Mouse (Mus musculus): ENCODE results near the gene Klhl33. TPM values are rescaled to one million over a fixed set of nuclear protein-coding genes. Genes with fewer than 3 reads are reported as not detected.
"Not testable (repeated sequence)": the region's sequence is repeated elsewhere in the genome, so short reads cannot be mapped to it uniquely, and the experiment has no call there.

Klhl33 gene
- polyA plus RNA-seq, 1 experiment, result not detected

DNA sequence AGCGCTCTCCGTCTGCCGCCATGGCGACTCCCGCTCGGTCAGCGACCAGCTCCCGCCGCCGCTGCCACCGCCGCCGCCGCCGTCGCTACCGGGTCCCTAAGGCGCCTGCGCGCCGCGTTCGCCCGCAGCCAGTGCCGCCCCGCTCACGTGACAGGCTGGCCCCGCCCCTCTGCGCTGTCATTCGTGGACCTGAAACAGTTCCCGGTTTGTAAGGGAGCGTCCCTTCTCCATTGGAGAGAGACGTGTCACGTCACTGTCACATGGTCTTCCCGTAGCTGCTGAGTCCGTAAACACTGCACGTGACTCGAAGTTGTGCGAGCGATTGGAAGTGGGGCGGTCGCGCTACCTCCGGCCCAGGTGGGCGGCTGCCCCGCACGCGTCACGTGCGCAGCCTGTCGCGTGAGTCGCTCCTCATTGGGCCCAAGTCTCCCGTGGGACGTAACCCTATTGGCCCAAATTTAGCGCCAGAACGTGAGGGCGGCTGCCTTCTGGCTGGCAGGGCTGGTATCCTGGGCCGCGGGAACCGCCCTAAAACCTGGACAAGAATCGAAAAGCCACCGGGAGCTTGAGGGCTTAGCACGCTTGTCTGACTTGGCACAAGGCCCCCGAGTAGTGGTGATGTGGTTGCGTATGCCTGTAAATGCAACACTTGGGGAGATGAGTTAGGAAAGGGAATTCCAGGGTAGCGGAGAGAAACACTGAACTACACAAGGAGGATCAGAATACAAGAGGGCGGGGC is 33.6 kb upstream of the Klhl33 start, which contains the start of the genes Pip4p1 and Pnp:
TSS of gene Pip4p1 (minus strand) at position 103 of the 739 bp plus-strand sequence.
TSS of gene Pnp (plus strand) at position 329 of the 739 bp plus-strand sequence.
- Histone ChIP-seq H3K4me3 (ENCODE audit: insufficient read depth, low read depth, low read length) (peak within 1 kb of the TSS; percentile 71), H3K4me1 (ENCODE audit: control insufficient read depth, insufficient read depth, low read length) (peaks cover 2% of the 10 kb centered on the region; the same call in 1 of the 2 replicates), H3K27ac (ENCODE audit: insufficient read depth, low read depth, low read length) (peak within 1 kb of the TSS; percentile 76)
- under 1% methylated on average over 68 of the region's 68 CpGs for WGBS
- TF ChIP-seq CTCF (IDR thresholded peaks at IDR 0.05; ENCODE audit: insufficient read depth, low read depth, low read length), result no peak
- TF ChIP-seq POLR2A (IDR thresholded peaks at IDR 0.05; ENCODE audit: insufficient read depth, low read depth, low read length), result peak; percentile 68

DNA sequence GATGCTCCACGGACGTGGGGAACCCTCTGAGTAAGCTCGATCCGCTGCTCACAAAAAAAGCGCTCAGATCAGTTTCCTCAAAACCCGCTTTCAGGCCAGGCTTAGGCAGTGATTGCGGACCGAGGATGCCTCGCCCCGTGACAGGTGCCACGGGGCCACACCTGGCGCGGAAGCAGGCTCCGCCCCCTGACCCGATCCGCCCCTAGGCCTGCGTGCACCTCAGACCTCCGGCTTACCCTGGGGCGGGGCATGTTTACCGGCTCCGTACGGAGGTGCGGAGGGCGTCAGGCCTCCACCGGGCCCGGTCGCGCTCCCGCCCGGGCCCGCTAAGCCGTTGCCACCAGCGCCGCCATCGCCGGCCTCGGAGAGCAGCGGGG is 33.1 kb upstream of the Klhl33 start:
- WGBS, result under 1% methylated on average over 38 of the region's 38 CpGs
- TF ChIP-seq CTCF (IDR thresholded peaks at IDR 0.05; ENCODE audit: insufficient read depth, low read depth, low read length) (no peak), POLR2A (IDR thresholded peaks at IDR 0.05; ENCODE audit: insufficient read depth, low read depth, low read length) (no peak)
- peak overlapping the region; percentile 71 for H3K4me3 ChIP-seq (ENCODE audit: insufficient read depth, low read depth, low read length)
- peak overlapping the region; percentile 76 for H3K27ac ChIP-seq (ENCODE audit: insufficient read depth, low read depth, low read length)
- H3K4me1 ChIP-seq (ENCODE audit: control insufficient read depth, insufficient read depth, low read length), result peaks cover 2% of the 10 kb centered on the region; the same call in 1 of the 2 replicates

DNA sequence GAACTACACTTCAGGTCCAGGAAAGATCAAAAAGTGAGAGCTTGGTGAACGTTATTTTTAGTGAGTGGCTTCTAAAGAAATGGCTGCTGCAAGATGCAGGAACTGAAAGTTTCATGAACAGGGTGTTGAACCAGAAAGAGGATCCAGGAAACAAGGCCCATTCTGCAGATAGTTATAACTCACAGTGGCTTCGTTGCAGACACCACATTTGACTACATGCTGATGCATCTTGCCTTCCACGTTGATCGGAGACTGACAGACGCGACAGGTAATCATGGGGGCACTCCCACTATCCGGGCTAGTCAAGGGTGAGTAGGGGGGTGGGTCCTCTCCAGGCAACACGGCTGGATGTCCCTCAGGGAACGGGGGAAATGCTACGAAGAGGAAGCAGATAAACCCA is 32.6 kb upstream of the Klhl33 start:
- 9% methylated on average over 10 of the region's 10 CpGs for WGBS
- H3K4me1 ChIP-seq (ENCODE audit: control insufficient read depth, insufficient read depth, low read length), result peaks cover 2% of the 10 kb centered on the region; the same call in 1 of the 2 replicates
- TF ChIP-seq POLR2A (IDR thresholded peaks at IDR 0.05; ENCODE audit: insufficient read depth, low read depth, low read length) (no peak), CTCF (IDR thresholded peaks at IDR 0.05; ENCODE audit: insufficient read depth, low read depth, low read length) (no peak)
- no peak overlapping the region for H3K27ac ChIP-seq (ENCODE audit: insufficient read depth, low read depth, low read length)
- peak overlapping the region; percentile 71 for H3K4me3 ChIP-seq (ENCODE audit: insufficient read depth, low read depth, low read length)

DNA sequence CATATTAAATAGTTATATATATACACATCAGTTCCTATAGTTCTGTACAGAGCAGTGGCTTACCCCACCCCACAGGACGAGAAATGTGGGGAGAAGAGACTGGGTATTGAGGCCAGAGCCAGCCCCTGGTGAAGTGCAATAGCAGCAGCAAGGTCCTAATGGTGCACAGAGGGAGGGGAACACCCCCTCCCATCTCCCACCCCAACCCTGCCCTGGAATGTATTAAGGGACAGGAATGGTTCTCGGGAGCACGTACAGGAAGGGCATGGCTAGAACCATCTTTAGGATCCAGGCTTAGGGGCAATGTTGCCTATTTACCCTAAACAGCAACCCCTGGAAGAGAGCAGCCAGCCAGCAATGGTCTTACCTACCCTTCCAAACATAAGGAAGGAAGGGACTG is 30.1 kb upstream of the Klhl33 start:
- Histone ChIP-seq H3K4me1 (ENCODE audit: control insufficient read depth, insufficient read depth, low read length) (peaks cover 2% of the 10 kb centered on the region; the same call in 1 of the 2 replicates), H3K27ac (ENCODE audit: insufficient read depth, low read depth, low read length) (no peak overlapping the region), H3K4me3 (ENCODE audit: insufficient read depth, low read depth, low read length) (no peak overlapping the region)
- 77% methylated on average over 3 of the region's 3 CpGs for WGBS
- TF ChIP-seq CTCF (IDR thresholded peaks at IDR 0.05; ENCODE audit: insufficient read depth, low read depth, low read length), result no peak
- no peak for TF ChIP-seq POLR2A (IDR thresholded peaks at IDR 0.05; ENCODE audit: insufficient read depth, low read depth, low read length)

DNA sequence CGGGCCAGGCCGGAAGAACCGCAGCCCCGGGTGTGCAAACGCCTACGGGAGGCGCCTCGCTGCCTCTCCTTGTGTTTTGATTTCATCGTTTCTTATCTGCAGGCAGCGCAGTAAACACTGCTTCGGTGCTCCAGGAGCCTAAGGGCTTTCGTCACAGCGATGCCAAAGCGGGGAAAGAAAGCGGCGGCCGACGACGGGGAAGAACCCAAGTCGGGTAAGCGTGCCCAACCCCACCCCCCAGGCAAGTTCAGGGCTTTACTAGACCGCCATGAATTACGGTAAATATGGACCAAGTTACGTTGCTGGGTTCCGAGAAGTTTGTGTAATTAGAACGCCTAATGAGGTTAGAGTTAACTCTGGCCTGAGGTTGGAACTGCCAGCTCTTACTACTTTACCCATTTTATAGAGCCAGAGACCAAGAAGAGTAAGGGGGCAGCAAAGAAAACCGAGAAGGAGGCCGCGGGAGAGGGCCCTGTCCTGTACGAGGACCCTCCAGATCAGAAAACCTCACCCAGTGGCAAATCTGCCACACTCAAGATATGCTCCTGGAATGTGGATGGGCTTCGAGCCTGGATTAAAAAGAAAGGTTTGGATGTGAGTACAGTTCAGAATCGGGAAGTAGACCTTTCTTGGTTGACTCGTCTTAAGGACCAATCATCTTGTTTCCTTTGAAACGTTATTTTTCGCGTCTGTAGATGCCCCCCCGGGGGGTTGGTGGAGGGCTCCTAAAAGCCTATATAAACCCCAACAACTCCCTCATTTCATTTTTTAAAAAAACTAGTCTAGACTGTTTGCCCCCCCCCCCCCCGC is 28.0 kb upstream of the Klhl33 start:
- Histone ChIP-seq H3K4me1 (ENCODE audit: control insufficient read depth, insufficient read depth, low read length) (peaks cover 2% of the 10 kb centered on the region; the same call in 1 of the 2 replicates), H3K27ac (ENCODE audit: insufficient read depth, low read depth, low read length) (peak overlapping the region; percentile 66), H3K4me3 (ENCODE audit: insufficient read depth, low read depth, low read length) (peak overlapping the region; percentile 93)
- 1% methylated on average over 38 of the region's 38 CpGs for WGBS
- TF ChIP-seq POLR2A (IDR thresholded peaks at IDR 0.05; ENCODE audit: insufficient read depth, low read depth, low read length) (no peak), CTCF (IDR thresholded peaks at IDR 0.05; ENCODE audit: insufficient read depth, low read depth, low read length) (no peak)

DNA sequence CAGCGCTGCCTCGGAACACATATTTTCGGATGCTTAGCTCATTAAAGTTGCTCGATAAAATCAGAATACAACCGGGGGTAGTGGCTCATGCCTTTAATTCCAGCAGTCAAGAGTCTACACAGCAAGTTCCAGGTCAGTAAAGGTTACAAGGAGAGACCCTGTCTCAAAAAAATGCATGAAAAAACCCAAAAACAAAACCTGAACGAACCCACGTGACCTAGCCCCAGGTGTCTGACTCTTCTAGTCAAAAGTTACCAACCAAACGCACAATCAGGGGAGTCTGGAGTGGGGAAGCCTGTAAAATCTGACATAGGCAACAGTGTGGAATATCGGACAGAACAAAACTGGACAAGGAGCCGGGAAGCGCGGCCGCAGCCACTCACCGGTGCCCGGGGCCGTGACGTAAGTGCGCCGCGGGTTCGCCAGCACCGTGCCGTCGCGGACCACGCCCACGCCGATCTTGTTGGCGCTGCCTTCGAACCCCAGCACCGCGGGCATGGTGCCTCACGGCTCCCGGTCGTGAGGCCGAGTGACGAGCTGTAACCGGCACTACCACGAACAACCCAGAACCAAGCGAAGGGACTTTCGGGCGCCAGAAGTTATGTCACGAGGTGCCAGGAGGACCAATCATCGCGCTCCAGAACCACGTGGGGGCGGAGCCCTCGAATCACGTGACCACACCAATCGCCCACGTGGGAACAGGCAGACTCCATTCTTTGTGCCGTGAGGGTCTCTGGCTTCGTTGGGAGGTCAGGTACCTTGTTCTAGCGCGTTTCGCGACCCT is 27.2 kb upstream of the Klhl33 start, which contains the start of the genes Osgep and Apex1:
TSS of gene Osgep (minus strand) at position 613 of the 784 bp plus-strand sequence.
TSS of gene Apex1 (plus strand) at position 688 of the 784 bp plus-strand sequence.
- TF ChIP-seq POLR2A (IDR thresholded peaks at IDR 0.05; ENCODE audit: insufficient read depth, low read depth, low read length) (peak; percentile 73), CTCF (IDR thresholded peaks at IDR 0.05; ENCODE audit: insufficient read depth, low read depth, low read length) (no peak)
- H3K4me1 ChIP-seq (ENCODE audit: control insufficient read depth, insufficient read depth, low read length), result peaks cover 2% of the 10 kb centered on the region; the same call in 1 of the 2 replicates
- H3K4me3 ChIP-seq (ENCODE audit: insufficient read depth, low read depth, low read length), result peak within 1 kb of the TSS; percentile 93
- WGBS, result under 1% methylated on average over 57 of the region's 57 CpGs
- H3K27ac ChIP-seq (ENCODE audit: insufficient read depth, low read depth, low read length), result peak within 1 kb of the TSS; percentile 88

DNA sequence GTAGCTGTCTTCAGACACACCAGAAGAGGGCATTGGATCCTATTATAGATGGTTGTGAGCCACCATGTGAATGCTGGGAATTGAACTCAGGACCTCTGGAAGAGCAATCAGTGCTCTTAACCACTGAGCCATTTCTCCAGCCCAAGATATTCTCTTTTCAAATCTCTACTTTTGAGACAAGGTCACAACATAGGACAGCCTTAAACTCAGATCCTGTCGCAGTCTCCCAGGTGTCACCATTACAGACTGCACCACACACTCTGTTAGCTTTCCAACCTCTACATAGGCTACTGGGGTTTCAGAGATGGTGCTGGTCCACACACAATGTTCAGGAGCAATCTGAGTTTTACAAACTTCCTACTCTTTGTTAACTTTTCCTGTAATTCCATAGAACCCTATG is 26.1 kb upstream of the Klhl33 start:
- H3K4me3 ChIP-seq (ENCODE audit: insufficient read depth, low read depth, low read length); H3K27ac ChIP-seq (ENCODE audit: insufficient read depth, low read depth, low read length); H3K4me1 ChIP-seq (ENCODE audit: control insufficient read depth, insufficient read depth, low read length): not testable (repeated sequence)
- 74% methylated on average over 1 of the region's 1 CpGs for WGBS

DNA sequence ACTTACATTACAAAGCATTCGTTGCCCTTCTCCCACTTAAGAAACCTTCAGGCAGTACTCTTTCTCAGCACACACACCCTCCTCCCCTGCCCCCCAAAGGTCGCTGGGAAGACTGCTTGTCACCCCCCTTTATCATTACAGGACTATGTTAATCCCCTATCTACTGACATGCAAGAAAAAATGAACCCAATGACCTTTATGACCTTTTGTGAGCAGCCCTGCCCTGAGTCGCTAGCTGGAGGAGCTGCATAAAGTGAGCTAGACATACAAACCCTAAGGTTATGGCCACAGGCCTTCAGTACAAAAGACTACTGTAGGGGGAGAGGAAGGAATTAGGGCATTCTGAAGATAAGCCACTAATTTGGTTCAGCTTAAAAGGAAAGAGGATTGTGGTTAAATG is 14.0 kb upstream of the Klhl33 start:
- Histone ChIP-seq H3K4me3 (ENCODE audit: insufficient read depth, low read depth, low read length) (no peak overlapping the region), H3K27ac (ENCODE audit: insufficient read depth, low read depth, low read length) (no peak overlapping the region), H3K4me1 (ENCODE audit: control insufficient read depth, insufficient read depth, low read length) (no peaks in the 10 kb centered on the region)
- TF ChIP-seq CTCF (IDR thresholded peaks at IDR 0.05; ENCODE audit: insufficient read depth, low read depth, low read length) (no peak), POLR2A (IDR thresholded peaks at IDR 0.05; ENCODE audit: insufficient read depth, low read depth, low read length) (no peak)
- WGBS, result 55% methylated on average over 3 of the region's 3 CpGs

Data from olfactory bulb, adult 2 months (tissue).